Mouse (Mus musculus) thymus, adult 2 months (tissue): Measurements from ENCODE around the gene Efcab9.

Source experiments
- CTCF ChIP-seq: fragments of 200-500 bp; IDR thresholded peaks from 2 replicates; pipeline ENCODE4 v1.5.1; 2012; ENCODE audit warnings: mild to moderate bottlenecking, control low read depth, low read length, moderate library complexity, borderline replicate concordance; ENCODE audit not compliant: control insufficient read depth, poor library complexity, insufficient read depth; ENCODE audit errors: extremely low read depth
- POLR2A ChIP-seq: fragments of 200-500 bp; IDR thresholded peaks from 2 replicates; pipeline ENCODE4 v1.6.1; 2012; ENCODE audit warnings: mild to moderate bottlenecking, low read length, control low read depth, moderate library complexity; ENCODE audit not compliant: control insufficient read depth, poor library complexity, insufficient read depth; ENCODE audit errors: extremely low read depth

GRCm38 (mm10) chr11:32558026-32558425 is 26.1 kb upstream of the Efcab9 start:
- no peak for TF ChIP-seq POLR2A
- no peak for TF ChIP-seq CTCF
